Mouse (Mus musculus) stomach, postnatal 0 days (tissue): ENCODE results near the gene Tns3.

ENCODE experiments used
- CTCF ChIP-seq: IDR thresholded peaks from 2 replicates; pipeline ENCODE4 v1.5.1; 2016; ENCODE audit warnings: antibody characterized with exemption, low read depth, mild to moderate bottlenecking, moderate library complexity
- EP300 ChIP-seq: optimal IDR thresholded peaks from 2 replicates; pipeline ENCODE3; 2016; ENCODE audit warnings: antibody characterized with exemption

- TF ChIP-seq CTCF (no peak), EP300 (no peak)
These were observed 190.7 kb downstream of the Tns3 start for GRCm38 (mm10) chr11:8473616-8474015.
